Mouse (Mus musculus): ENCODE results near the gene Cog4. TPM values are rescaled to one million over a fixed set of nuclear protein-coding genes. Genes with fewer than 3 reads are reported as not detected.
"Not testable (repeated sequence)": the region's sequence is repeated elsewhere in the genome, so short reads cannot be mapped to it uniquely, and the experiment has no call there.

The Cog4 gene
- polyA plus RNA-seq, 1 experiment from 2014 or later: 77.0 TPM

DNA sequence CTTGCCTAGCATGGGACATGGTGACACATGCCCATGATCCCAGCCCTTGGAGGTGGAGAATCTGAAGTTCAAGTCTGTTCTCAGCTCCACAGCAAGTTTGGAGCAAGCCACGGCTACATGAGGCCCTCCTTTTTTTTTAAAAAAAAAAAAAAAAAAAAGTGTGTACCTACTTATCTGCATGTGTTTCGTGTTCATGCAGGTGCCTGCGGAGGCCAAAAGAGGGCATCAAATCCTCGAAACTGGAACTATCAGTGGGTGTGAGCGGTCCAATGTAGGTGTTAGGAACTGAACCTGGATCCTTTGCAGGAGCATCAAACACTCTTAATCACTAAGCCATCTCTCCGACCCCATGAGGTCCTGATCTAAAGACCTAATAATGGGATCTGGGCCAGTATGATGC, 51.1 kb downstream of the Cog4 start:
- 94% methylated on average over 6 of the region's 6 CpGs for WGBS
- Histone ChIP-seq H3K36me3 (peaks cover 31% of the 10 kb centered on the region), H3K27me3 (replicated peaks) (no peaks in the 10 kb centered on the region), H3K4me3 (no peak overlapping the region), H3K4me1 (no peaks in the 10 kb centered on the region), H3K9ac (no peak overlapping the region), H3K4me2 (replicated peaks) (no peak overlapping the region), H3K27ac (no peak overlapping the region), H3K9me3 (no peaks in the 10 kb centered on the region)
- no peak for ATAC-seq (ENCODE audit: low FRiP score, low read depth)

DNA sequence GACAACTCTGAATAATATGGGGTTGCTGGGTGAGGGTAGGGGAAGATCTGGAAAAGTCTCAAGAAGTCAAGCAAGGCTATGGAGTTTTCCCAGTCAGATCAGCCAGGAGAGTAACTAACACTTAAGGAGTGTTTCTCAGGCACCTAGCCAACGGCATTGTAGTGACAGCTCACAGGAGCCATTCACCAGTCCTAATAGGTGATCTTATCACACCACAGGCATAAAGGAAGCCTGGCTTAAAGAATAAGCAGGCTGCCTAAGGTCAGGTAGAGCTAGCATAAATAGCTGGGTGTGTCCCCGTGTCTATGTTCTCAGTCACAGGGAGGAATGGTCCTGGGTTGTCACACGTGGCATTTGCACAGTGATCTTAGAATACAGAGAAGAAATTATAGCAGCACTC, 54.7 kb downstream of the Cog4 start:
- 77% methylated on average over 3 of the region's 3 CpGs for WGBS
- 0 out of 2 replicates have a peak, but pooled peaks cover under 1% of the 10 kb centered on the region for H3K27me3 ChIP-seq (replicated peaks)
- H3K4me2 ChIP-seq (replicated peaks): no peak overlapping the region
- no peak overlapping the region for H3K27ac ChIP-seq
- H3K36me3 ChIP-seq: peaks cover 19% of the 10 kb centered on the region
- no peak overlapping the region for H3K4me3 ChIP-seq
- H3K9me3 ChIP-seq: no peaks in the 10 kb centered on the region
- H3K4me1 ChIP-seq: no peaks in the 10 kb centered on the region
- H3K9ac ChIP-seq: no peak overlapping the region
- ATAC-seq (ENCODE audit: low FRiP score, low read depth): no peak

DNA sequence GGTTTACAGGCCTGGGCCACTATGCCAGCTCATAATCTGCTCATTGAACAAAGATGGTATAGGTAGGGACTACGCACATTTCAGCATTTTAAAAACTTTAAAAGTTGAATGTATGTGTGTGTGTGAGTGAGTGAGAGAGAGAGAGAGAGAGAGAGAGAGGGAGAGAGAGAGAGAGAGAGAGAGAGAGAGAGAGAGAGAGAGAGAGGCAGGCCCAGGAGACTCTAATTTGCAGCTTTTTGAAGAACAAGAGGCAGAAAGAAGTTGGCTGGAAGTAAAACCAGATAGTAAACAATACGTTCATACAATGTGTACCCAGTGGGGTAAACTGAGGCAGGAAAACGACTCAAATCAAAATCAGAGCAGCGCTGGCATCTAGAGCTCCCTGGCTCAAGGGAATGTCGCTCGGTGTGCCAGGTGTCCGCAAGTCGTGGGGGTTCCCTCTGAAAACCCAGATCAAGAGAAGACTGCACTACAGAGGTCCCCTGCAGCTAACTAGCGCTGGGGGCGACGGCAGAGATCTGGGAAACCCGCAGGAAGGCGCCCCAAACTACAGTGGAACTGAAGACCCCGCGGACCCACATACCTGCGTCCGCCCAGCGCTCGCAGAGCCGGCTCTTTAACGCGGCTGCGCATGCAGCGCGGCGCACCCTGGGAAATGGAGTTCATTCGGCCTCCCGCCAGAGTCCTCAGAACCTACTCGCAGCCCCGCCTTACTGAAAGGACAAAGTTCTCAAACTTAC, 55.6 kb downstream of the Cog4 start, which contains the start of gene Fuk:
Gene Fuk, minus strand, starts transcription at position 650 of the 740 bp plus-strand sequence.
- Histone ChIP-seq H3K4me2 (replicated peaks) (peak within 1 kb of the TSS; percentile 61), H3K4me3 (peak within 1 kb of the TSS; percentile 69), H3K4me1 (no peaks in the 10 kb centered on the region), H3K9ac (peak within 1 kb of the TSS; percentile 65), H3K9me3 (no peaks in the 10 kb centered on the region), H3K27ac (no peak within 1 kb of the TSS), H3K27me3 (replicated peaks) (0 out of 2 replicates have a peak, but pooled peaks cover 4% of the 10 kb centered on the region), H3K36me3 (peaks cover 19% of the 10 kb centered on the region)
- peak; percentile 90 for ATAC-seq (ENCODE audit: low FRiP score, low read depth)
- WGBS: 2% methylated on average over 30 of the region's 30 CpGs

DNA sequence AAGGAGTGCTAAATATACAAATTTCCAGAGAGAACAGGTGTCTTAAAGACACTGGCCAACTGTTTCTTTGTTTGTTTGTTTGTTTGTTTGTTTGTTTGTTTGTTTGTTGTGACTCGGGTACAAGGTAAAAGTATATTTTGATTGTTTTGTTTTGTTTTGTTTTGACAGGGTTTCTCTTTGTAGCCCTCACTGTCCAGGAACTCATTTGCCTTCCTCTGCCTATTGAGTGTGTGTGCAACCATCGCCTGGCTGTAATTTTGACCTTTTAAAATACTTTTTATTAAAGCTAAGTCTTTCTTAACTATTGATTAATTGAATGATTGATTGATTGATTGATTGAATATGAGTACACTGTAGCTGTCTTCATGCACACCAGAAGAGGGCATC, 56.2 kb downstream of the Cog4 start:
- H3K27me3 ChIP-seq (replicated peaks): 0 out of 2 replicates have a peak, but pooled peaks cover 4% of the 10 kb centered on the region
- H3K4me2 ChIP-seq (replicated peaks): peak overlapping the region; percentile 61
- H3K4me1 ChIP-seq: no peaks in the 10 kb centered on the region
- H3K9ac ChIP-seq: no peak overlapping the region
- 72% methylated on average over 2 of the region's 2 CpGs for WGBS
- H3K9me3 ChIP-seq: no peaks in the 10 kb centered on the region
- no peak for ATAC-seq (ENCODE audit: low FRiP score, low read depth)
- peak overlapping the region; percentile 69 for H3K4me3 ChIP-seq
- peaks cover 19% of the 10 kb centered on the region for H3K36me3 ChIP-seq
- H3K27ac ChIP-seq: no peak overlapping the region

DNA sequence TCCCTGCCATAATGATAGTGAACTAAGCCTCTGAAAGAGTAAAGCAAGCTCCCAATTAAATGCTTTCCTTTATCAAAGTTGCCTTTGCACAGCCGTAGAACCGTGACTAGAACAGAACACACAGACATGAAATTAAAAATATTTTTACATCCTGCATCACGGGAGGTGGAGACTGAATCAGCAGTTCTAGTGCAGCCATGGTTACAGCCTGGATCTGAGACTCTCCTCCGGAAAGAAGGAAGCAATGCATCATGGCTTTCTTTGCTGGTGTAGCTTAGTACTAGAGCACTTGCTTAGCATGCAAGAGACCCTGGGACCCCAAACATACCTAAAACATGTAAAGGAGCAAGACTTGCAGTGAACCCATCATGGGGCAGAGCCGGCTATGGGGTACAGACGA, 59.0 kb downstream of the Cog4 start:
- no peaks in the 10 kb centered on the region for H3K4me1 ChIP-seq
- no peak overlapping the region for H3K4me2 ChIP-seq (replicated peaks)
- no peaks in the 10 kb centered on the region for H3K36me3 ChIP-seq
- no peak for ATAC-seq (ENCODE audit: low FRiP score, low read depth)
- H3K4me3 ChIP-seq: no peak overlapping the region
- WGBS: 89% methylated on average over 6 of the region's 6 CpGs
- no peak overlapping the region for H3K27ac ChIP-seq
- 0 out of 2 replicates have a peak, but pooled peaks cover 4% of the 10 kb centered on the region for H3K27me3 ChIP-seq (replicated peaks)
- no peak overlapping the region for H3K9ac ChIP-seq
- no peaks in the 10 kb centered on the region for H3K9me3 ChIP-seq

DNA sequence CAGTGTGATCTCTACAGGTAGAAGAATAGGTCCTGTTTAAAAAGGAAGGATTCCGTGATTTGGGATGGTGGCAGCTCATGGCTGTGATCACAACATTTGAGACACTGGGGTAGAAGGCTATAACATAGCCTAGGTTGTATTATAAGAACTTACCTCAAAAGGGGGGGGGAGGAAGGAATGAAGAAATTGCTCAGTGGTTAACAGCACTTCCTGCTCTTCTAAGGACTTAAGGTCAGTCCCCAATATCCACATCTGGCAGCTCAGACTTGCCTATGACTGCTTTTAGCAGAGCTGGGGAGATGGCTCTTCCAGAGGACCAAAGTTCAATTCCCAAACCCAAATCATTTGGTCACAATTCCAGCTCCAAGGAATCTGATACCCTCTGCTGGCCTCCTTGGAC, 60.3 kb downstream of the Cog4 start:
- 86% methylated on average over 1 of the region's 1 CpGs for WGBS
- H3K4me1 ChIP-seq: no peaks in the 10 kb centered on the region
- H3K36me3 ChIP-seq: no peaks in the 10 kb centered on the region

DNA sequence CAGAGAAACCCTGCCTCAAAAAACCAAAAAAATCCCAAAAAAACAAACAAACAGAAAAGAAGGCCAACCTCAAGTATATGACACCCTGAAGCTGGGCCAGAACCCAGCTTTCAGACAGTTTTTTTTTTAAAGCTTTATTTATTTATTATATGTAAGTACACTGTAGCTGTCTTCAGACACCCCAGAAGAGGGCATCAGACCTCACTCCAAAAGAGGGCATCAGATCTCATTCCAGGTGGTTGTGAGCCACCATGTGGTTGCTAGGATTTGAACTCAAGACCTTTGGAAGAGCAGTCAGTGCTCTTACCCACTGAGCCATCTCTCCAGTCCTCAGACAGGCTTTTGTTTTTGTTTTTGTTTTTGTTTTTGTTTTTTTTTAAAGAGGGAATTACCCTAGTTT, 63.5 kb downstream of the Cog4 start:
- H3K9me3 ChIP-seq; H3K27ac ChIP-seq; H3K9ac ChIP-seq; H3K4me3 ChIP-seq; ATAC-seq (ENCODE audit: low FRiP score, low read depth); H3K36me3 ChIP-seq; H3K4me1 ChIP-seq; H3K4me2 ChIP-seq (replicated peaks); H3K27me3 ChIP-seq (replicated peaks): not testable (repeated sequence)

More for the DNA sequence above, 60.3 kb downstream of the Cog4 start:
- Histone ChIP-seq H3K27me3 (replicated peaks) (0 out of 2 replicates have a peak, but pooled peaks cover 4% of the 10 kb centered on the region), H3K4me3 (no peak overlapping the region), H3K9me3 (no peaks in the 10 kb centered on the region), H3K4me2 (replicated peaks) (no peak overlapping the region), H3K27ac (no peak overlapping the region), H3K9ac (no peak overlapping the region)
- ATAC-seq (ENCODE audit: low FRiP score, low read depth): no peak

DNA sequence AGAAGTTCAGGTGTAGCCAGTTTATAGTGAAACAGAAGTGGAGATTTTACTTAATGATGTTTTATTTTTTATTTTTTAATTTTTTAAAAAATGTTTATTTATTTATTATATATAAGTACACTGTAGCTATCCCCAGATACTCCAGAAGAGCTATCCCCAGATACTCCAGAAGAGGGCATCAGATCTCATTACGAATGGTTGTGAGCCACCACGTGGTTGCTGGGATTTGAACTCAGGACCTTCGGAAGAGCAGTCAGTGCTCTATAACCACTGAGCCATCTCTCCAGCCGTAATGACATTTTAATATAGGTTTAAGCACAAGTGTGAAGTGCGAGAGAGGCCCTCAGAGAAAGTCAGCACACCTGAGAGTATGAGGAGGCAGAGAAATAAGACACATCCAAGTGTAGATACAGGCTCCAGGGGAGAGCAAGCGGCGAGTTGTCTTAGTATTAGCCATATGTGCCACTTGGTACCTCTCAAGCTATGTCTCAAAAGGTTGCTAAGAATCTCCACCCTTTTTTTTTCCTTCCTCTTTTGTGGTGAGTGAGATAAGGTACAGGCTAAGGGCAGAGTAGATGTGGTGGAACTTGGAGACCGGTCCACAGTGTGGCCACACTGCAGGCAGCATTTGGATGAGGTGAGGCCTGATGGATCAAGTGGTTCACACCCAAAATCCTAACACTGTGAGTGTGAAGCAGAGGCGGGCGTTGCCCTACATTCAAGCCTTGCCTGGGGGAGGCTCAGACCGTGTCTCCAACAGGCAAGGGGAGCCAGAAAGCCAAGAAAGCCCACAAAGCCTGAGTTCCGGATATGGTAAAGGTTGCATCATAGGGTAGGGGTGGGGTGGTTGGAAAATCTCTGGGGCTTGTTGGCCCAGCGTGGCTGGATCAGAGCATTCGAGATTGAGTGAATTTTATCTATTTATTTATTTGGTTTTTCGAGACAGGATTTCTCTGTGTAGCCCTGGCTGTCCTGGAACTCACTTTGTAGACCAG, 65.5 kb downstream of the Cog4 start:
- WGBS: 85% methylated on average over 15 of the region's 15 CpGs
- Histone ChIP-seq H3K36me3 (no peaks in the 10 kb centered on the region), H3K9ac (no peak overlapping the region), H3K4me3 (no peak overlapping the region), H3K9me3 (no peaks in the 10 kb centered on the region), H3K4me1 (no peaks in the 10 kb centered on the region), H3K27me3 (replicated peaks) (no peaks in the 10 kb centered on the region), H3K27ac (no peak overlapping the region), H3K4me2 (replicated peaks) (no peak overlapping the region)
- ATAC-seq (ENCODE audit: low FRiP score, low read depth): no peak

DNA sequence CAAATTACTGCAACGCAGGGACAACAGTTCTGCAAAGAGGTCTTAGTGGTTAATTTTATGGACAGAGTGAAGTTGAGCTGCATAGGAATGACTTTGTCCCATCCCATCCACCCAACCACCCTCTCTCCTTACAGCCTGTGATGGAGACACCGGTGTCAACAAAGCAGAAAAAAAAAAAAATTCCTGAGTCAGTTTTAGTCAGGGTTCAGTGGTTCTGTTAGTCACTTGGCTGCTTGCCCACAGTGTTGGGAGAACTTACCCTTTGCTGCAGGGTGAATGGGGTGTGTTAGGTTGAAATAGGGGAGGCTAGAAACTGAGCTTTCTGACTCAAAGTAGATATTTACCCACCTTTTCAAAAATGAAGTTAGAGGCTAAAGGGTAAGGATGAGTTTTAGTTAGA, 71.0 kb downstream of the Cog4 start:
- no peaks in the 10 kb centered on the region for H3K9me3 ChIP-seq
- H3K36me3 ChIP-seq: no peaks in the 10 kb centered on the region
- H3K4me1 ChIP-seq: peaks cover 33% of the 10 kb centered on the region
- ATAC-seq (ENCODE audit: low FRiP score, low read depth): no peak
- H3K27ac ChIP-seq: no peak overlapping the region
- no peaks in the 10 kb centered on the region for H3K27me3 ChIP-seq (replicated peaks)
- H3K9ac ChIP-seq: no peak overlapping the region
- H3K4me3 ChIP-seq: no peak overlapping the region
- H3K4me2 ChIP-seq (replicated peaks): no peak overlapping the region
- 67% methylated on average over 2 of the region's 2 CpGs for WGBS

DNA sequence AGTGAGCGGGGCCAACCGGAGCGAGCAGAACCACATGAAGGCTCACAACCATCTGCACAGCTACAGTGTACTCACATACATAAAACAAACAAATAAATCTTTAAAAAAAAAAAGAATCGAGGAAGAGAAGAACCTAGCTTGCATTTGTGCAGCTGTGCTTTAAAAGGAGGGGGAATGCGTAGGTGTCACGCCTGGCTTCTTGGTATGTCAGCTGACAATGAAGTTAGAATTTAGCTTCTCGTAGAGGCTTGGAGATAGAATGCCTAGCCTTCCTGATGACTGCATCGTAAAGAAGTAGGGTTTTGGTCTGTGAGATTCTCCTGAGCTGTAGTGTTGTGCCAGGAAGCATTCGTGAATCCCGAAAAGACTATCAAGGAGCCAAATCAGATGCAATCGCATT, 71.6 kb downstream of the Cog4 start:
- Histone ChIP-seq H3K27me3 (replicated peaks) (no peaks in the 10 kb centered on the region), H3K4me1 (peaks cover 33% of the 10 kb centered on the region), H3K9me3 (no peaks in the 10 kb centered on the region), H3K4me2 (replicated peaks) (peak overlapping the region; percentile 88; the same call in 1 of the 2 replicates), H3K4me3 (no peak overlapping the region), H3K27ac (no peak overlapping the region), H3K36me3 (no peaks in the 10 kb centered on the region), H3K9ac (no peak overlapping the region)
- 64% methylated on average over 11 of the region's 11 CpGs for WGBS
- no peak for ATAC-seq (ENCODE audit: low FRiP score, low read depth)

DNA sequence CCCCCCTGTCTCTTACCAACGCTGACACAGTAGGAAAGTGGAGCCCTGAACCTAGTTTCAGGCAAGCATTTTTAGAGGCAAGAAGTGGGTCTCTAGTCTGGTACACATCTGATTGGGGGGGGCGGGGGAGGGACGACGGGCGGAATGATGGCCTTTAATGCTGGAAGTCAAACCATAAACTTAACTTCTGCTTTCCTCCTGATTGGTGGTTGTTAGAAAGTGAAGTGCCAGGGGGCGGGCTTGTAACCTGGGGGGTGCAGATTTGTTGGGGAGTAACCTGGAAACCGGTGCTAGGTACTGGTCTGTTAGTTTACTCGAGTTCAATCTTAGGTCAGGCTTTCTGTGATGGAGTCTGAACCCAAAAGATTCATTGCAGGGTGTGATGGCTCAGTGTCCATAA, 72.1 kb downstream of the Cog4 start:
- WGBS: 20% methylated on average over 8 of the region's 8 CpGs
- no peak overlapping the region for H3K27ac ChIP-seq
- H3K9ac ChIP-seq: no peak overlapping the region
- H3K4me1 ChIP-seq: peaks cover 33% of the 10 kb centered on the region
- no peaks in the 10 kb centered on the region for H3K36me3 ChIP-seq
- H3K4me2 ChIP-seq (replicated peaks): peak overlapping the region; percentile 88
- no peak overlapping the region for H3K4me3 ChIP-seq
- H3K9me3 ChIP-seq: no peaks in the 10 kb centered on the region
- no peak for ATAC-seq (ENCODE audit: low FRiP score, low read depth)
- no peaks in the 10 kb centered on the region for H3K27me3 ChIP-seq (replicated peaks)

DNA sequence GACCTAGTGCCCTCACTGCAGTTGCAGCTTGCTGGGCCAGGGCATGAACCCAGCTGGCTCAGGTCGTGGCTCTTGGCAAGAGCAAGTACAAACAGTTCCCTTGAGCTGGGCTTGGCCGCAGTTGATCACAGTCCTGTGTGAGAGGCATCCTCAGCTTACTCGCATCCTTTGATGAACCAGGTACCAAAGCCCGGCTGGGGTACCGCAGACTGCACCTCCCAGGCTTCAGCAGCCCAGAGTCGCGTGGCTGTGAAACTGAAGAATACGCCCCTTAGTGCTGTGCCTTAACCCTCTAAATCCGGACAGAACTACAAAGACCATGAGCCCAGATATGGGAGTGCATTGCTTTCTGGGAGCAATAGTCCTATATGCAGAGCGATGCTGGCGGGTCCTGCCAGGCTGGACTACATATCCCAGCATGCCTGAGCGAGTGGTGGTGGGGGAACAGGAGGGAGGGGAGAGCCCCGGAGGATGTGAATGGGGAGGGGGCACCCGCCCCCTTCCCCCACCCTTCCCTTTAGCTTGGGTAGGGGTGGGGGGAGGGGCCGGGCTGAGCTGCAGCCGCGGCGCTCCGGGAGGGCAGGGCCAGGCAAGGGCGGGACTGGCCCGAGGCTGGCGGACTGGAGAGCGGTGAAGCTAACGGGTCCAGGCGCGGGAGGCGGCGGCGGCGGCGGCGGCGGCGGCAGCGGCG, 73.1 kb downstream of the Cog4 start, which contains the start of gene St3gal2:
Gene St3gal2, plus strand, starts transcription at position 582 of the 691 bp plus-strand sequence.
- H3K4me2 ChIP-seq (replicated peaks): peak within 1 kb of the TSS; percentile 88
- H3K9me3 ChIP-seq: no peaks in the 10 kb centered on the region
- H3K36me3 ChIP-seq: no peaks in the 10 kb centered on the region
- peak; percentile 98 for ATAC-seq (ENCODE audit: low FRiP score, low read depth)
- H3K27ac ChIP-seq: peak within 1 kb of the TSS; percentile 57; the same call in 1 of the 2 replicates
- no peaks in the 10 kb centered on the region for H3K27me3 ChIP-seq (replicated peaks)
- H3K4me1 ChIP-seq: peaks cover 35% of the 10 kb centered on the region
- peak within 1 kb of the TSS; percentile 85 for H3K9ac ChIP-seq
- H3K4me3 ChIP-seq: peak within 1 kb of the TSS; percentile 79
- WGBS: under 1% methylated on average over 19 of the region's 36 CpGs
